Mouse (Mus musculus) kidney, embryonic 14.5 days (tissue): ENCODE results near the gene Sox14. TPM values are rescaled to one million over a fixed set of nuclear protein-coding genes. Genes with fewer than 3 reads are reported as not detected.

Experiments
- ATAC-seq: fragments of 200-750 bp; cut with Nextera tagmentation; 2 replicates; pipeline ENCODE4 v1.8.0; 2017; ENCODE audit warnings: moderate number of reproducible peaks, mild to moderate bottlenecking, moderate TSS enrichment, moderate library complexity; ENCODE audit not compliant: low FRiP score, low TSS enrichment
- H3K27ac ChIP-seq: fragments of 300-500 bp; sonication (generic); 2 replicates; pipeline ENCODE4 v1.5.1; 2014; ENCODE audit warnings: low read depth, mild to moderate bottlenecking, low read length, moderate library complexity, mixed read lengths
- H3K27me3 ChIP-seq: fragments of 300-500 bp; sonication (generic); 2 replicates; pipeline ENCODE4 v1.6.1; 2014; ENCODE audit warnings: mild to moderate bottlenecking, low read length; ENCODE audit not compliant: control insufficient read depth, insufficient read depth
- H3K36me3 ChIP-seq: fragments of 300-500 bp; sonication (generic); 2 replicates; pipeline ENCODE4 v1.6.1; 2014; ENCODE audit warnings: low read length, mixed read lengths; ENCODE audit not compliant: control insufficient read depth, insufficient read depth
- H3K4me1 ChIP-seq: fragments of 300-500 bp; sonication (generic); 2 replicates; pipeline ENCODE4 v1.6.1; 2014; ENCODE audit warnings: low read length, mixed read lengths; ENCODE audit not compliant: control insufficient read depth, insufficient read depth
- H3K4me2 ChIP-seq: fragments of 300-500 bp; sonication (generic); replicated peaks from 2 replicates; pipeline ENCODE4 v1.6.1; 2014; ENCODE audit warnings: low read depth, mild to moderate bottlenecking, low read length
- H3K4me3 ChIP-seq: fragments of 300-500 bp; sonication (generic); 2 replicates; pipeline ENCODE4 v1.5.1; 2014; ENCODE audit warnings: mild to moderate bottlenecking, low read length
- H3K9ac ChIP-seq: fragments of 300-500 bp; sonication (generic); 2 replicates; pipeline ENCODE4 v1.6.1; 2014; ENCODE audit warnings: low read depth, mild to moderate bottlenecking, low read length, moderate library complexity
- H3K9me3 ChIP-seq: fragments of 300-500 bp; sonication (generic); 2 replicates; pipeline ENCODE4 v1.6.1; 2016; ENCODE audit warnings: low read length; ENCODE audit not compliant: control insufficient read depth
- WGBS: fragments of 180-500 bp; shearing (Covaris S2); extraction: QIAGEN DNeasy Blood & Tissue Kit; methylation state at CpG from one replicate; pipeline ENCODE4 v1.1.7; 2014; 5-methylcytosine and 5-hydroxymethylcytosine counted together
- polyA plus RNA-seq: library from polyadenylated mRNA; unstranded; fragments of >200 nt; fragmentation: Nextera tagmentation; extraction: Ambion mirVana; gene quantifications from 2 replicates; pipeline ENCODE4 v1.2.1, GENCODE M21; 2014

The Sox14 gene
- polyA plus RNA-seq, 1 experiment from 2014 or later = not detected

GRCm38 (mm10) chr9:99854486-99854885 is 21.5 kb downstream of the Sox14 start:
- 0 out of 2 replicates have a peak, but pooled peaks cover 3% of the 10 kb centered on the region for H3K4me1 ChIP-seq
- H3K9me3 ChIP-seq = no peaks in the 10 kb centered on the region
- 78% methylated on average over 2 of the region's 2 CpGs for WGBS
- no peak overlapping the region for H3K9ac ChIP-seq
- H3K4me2 ChIP-seq = no peak overlapping the region
- no peak overlapping the region for H3K4me3 ChIP-seq
- peaks cover 3% of the 10 kb centered on the region; the same call in 1 of the 2 replicates for H3K27me3 ChIP-seq
- H3K27ac ChIP-seq = no peak overlapping the region
- H3K36me3 ChIP-seq = no peaks in the 10 kb centered on the region
- ATAC-seq = no peak

GRCm38 (mm10) chr9:99853356-99853755 is 22.6 kb downstream of the Sox14 start:
- Histone ChIP-seq H3K4me3 (no peak overlapping the region), H3K4me1 (0 out of 2 replicates have a peak, but pooled peaks cover 3% of the 10 kb centered on the region), H3K27me3 (peaks cover 3% of the 10 kb centered on the region; the same call in 1 of the 2 replicates), H3K9ac (no peak overlapping the region), H3K27ac (no peak overlapping the region), H3K4me2 (no peak overlapping the region), H3K9me3 (no peaks in the 10 kb centered on the region), H3K36me3 (no peaks in the 10 kb centered on the region)
- ATAC-seq = no peak
- WGBS = 55% methylated on average over 11 of the region's 11 CpGs

DNA sequence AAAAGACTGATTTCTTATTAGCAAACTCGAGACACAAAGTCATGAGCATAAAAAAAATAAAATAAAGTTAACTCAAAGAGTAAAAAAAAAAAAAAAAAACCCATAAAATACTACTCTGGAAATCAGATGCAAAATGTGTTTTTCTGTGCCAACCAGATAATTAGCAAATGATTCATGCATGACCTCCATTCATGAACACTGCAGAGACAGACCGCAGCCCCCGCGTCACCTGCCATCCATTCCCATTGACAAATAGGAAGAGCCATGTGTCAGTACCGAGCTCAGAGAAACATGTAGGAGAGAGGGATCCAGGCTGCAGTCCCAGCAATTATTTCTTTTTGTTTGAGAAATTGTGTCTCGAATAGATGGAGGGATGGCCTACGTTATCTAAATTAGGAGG is 25.6 kb downstream of the Sox14 start:
- WGBS = 58% methylated on average over 7 of the region's 7 CpGs
- Histone ChIP-seq H3K9me3 (no peaks in the 10 kb centered on the region), H3K9ac (no peak overlapping the region), H3K4me2 (no peak overlapping the region), H3K36me3 (no peaks in the 10 kb centered on the region), H3K27ac (no peak overlapping the region), H3K4me3 (no peak overlapping the region), H3K4me1 (no peaks in the 10 kb centered on the region), H3K27me3 (peaks cover 3% of the 10 kb centered on the region; the same call in 1 of the 2 replicates)
- ATAC-seq = no peak

GRCm38 (mm10) chr9:99848327-99848726 is 27.6 kb downstream of the Sox14 start:
- ATAC-seq = no peak
- Histone ChIP-seq H3K4me1 (no peaks in the 10 kb centered on the region), H3K27ac (no peak overlapping the region), H3K27me3 (no peaks in the 10 kb centered on the region), H3K4me3 (no peak overlapping the region), H3K4me2 (no peak overlapping the region), H3K9me3 (no peaks in the 10 kb centered on the region), H3K9ac (no peak overlapping the region), H3K36me3 (no peaks in the 10 kb centered on the region)
- 52% methylated on average over 8 of the region's 8 CpGs for WGBS

DNA sequence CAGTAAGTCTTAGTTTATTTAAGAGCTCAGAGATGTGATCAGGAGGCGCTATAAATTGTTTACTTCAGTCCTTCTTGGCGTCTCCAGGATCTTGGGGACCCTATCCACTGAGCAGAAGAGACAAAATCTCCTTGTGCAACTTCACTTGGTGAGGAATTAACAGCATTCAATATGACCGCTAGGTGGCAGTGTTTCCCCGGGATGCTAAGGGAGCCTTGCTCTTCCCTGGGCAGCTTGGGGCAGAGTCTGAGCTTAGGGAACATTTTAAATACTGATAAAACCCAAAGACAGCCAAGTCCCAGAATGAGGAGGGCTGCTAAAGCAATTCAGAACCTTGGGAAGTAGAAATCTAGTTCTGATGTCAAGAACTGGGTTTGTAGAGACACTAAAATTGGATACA is 29.1 kb downstream of the Sox14 start:
- Histone ChIP-seq H3K36me3 (no peaks in the 10 kb centered on the region), H3K27me3 (no peaks in the 10 kb centered on the region), H3K27ac (no peak overlapping the region), H3K9me3 (no peaks in the 10 kb centered on the region), H3K4me1 (no peaks in the 10 kb centered on the region), H3K9ac (no peak overlapping the region), H3K4me2 (no peak overlapping the region), H3K4me3 (no peak overlapping the region)
- under 1% methylated on average over 4 of the region's 4 CpGs for WGBS
- ATAC-seq = 0 out of 2 replicates have a peak, but pooled peaks have one; percentile 52

- Histone ChIP-seq H3K4me2 (no peak overlapping the region), H3K9ac (no peak overlapping the region), H3K4me1 (no peaks in the 10 kb centered on the region), H3K27ac (no peak overlapping the region), H3K36me3 (no peaks in the 10 kb centered on the region), H3K4me3 (no peak overlapping the region), H3K27me3 (no peaks in the 10 kb centered on the region), H3K9me3 (no peaks in the 10 kb centered on the region)
- WGBS = 93% methylated on average over 3 of the region's 3 CpGs
- ATAC-seq = no peak
These were observed 36.6 kb downstream of the Sox14 start for GRCm38 (mm10) chr9:99839367-99839766.

- Histone ChIP-seq H3K27me3 (no peaks in the 10 kb centered on the region), H3K9me3 (no peaks in the 10 kb centered on the region), H3K36me3 (no peaks in the 10 kb centered on the region), H3K27ac (no peak overlapping the region), H3K4me2 (no peak overlapping the region), H3K4me3 (no peak overlapping the region), H3K9ac (no peak overlapping the region), H3K4me1 (no peaks in the 10 kb centered on the region)
- 70% methylated on average over 7 of the region's 7 CpGs for WGBS
- no peak for ATAC-seq
These were observed 37.1 kb downstream of the Sox14 start for GRCm38 (mm10) chr9:99838877-99839276.

DNA sequence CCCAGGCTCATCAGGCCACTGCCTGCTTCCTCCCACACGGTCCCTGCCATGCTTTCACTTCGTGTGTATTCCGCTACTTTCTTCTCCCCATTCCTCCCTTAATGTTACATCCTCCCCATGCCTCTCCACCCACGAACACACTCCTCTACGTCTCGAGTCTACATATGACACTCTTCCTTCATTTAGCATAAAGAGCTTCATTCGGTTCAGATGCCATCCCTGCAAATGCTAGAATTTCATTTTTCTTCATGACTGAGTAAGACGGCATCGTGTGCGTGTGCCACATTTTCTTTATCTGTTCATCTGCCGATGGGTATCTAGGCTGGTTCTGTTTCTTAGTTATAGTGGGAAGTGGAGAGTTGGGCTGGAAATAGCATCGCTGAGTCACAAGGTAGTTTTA is 39.3 kb downstream of the Sox14 start:
- no peak overlapping the region for H3K4me3 ChIP-seq
- no peak for ATAC-seq
- WGBS = 80% methylated on average over 12 of the region's 12 CpGs
- H3K27ac ChIP-seq = no peak overlapping the region
- no peaks in the 10 kb centered on the region for H3K4me1 ChIP-seq
- H3K9me3 ChIP-seq = no peaks in the 10 kb centered on the region
- H3K36me3 ChIP-seq = no peaks in the 10 kb centered on the region
- H3K27me3 ChIP-seq = no peaks in the 10 kb centered on the region
- no peak overlapping the region for H3K4me2 ChIP-seq
- no peak overlapping the region for H3K9ac ChIP-seq

DNA sequence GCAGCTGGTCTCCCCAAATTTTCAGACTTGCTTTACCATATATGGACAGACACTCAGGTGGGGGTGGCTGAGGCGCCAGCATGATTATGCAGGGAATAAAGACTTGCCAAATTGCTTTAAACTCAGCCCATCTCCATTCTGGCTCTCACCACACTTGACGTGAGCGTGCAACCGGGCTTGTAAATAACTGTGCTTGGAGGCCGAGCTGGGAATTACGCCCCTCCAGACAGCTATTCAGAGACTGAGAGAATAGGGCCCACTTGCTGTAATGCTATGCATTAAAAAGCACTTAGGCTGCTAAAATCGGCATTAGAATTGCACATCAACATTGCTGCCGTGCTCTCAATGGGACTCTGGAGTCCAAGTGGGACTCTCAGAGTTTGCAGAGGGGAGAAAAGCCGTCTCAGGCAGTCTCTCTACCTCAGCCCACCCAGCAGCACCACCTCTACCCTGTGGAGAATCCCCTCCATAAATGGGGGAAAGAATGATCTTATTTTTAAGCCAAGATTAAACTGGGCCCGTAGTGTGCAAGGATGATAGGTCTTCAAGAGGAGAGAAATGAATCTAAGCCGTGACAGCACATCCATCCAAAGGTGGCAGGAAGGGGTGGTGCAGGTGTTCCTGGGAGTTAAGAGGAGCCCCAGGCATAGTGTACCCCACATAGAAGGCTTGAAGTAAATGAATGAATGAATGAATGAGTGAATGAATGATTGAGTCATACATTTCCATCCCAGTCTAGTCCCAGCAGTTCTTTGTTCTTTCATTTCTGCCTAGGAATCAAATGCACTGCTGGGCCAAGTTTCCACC is 40.1 kb downstream of the Sox14 start:
- H3K36me3 ChIP-seq = no peaks in the 10 kb centered on the region
- H3K9me3 ChIP-seq = no peaks in the 10 kb centered on the region
- no peaks in the 10 kb centered on the region for H3K27me3 ChIP-seq
- no peak overlapping the region for H3K9ac ChIP-seq
- WGBS = 55% methylated on average over 11 of the region's 11 CpGs
- no peaks in the 10 kb centered on the region for H3K4me1 ChIP-seq
- ATAC-seq = no peak
- no peak overlapping the region for H3K4me2 ChIP-seq
- H3K27ac ChIP-seq = no peak overlapping the region
- H3K4me3 ChIP-seq = no peak overlapping the region
